Mouse (Mus musculus) midbrain, embryonic 13.5 days (tissue): Measurements from ENCODE around the gene Vps37b. TPM values are rescaled to one million over a fixed set of nuclear protein-coding genes. Genes with fewer than 3 reads are reported as not detected.

Experiments
- ATAC-seq: fragments of 200-750 bp; cut with Nextera tagmentation; 2 replicates; pipeline ENCODE4 v1.8.0; 2017; ENCODE audit warnings: mild to moderate bottlenecking, moderate TSS enrichment, moderate library complexity
- H3K27ac ChIP-seq: fragments of 300-500 bp; sonication (generic); 2 replicates; pipeline ENCODE4 v1.5.1; 2015; ENCODE audit warnings: inconsistent platforms, mild to moderate bottlenecking, moderate library complexity
- H3K27me3 ChIP-seq: fragments of 300-500 bp; sonication (generic); 2 replicates; pipeline ENCODE4 v1.6.1; 2015; ENCODE audit warnings: mild to moderate bottlenecking, inconsistent platforms
- H3K36me3 ChIP-seq: fragments of 300-500 bp; sonication (generic); 2 replicates; pipeline ENCODE4 v1.6.1; 2015; ENCODE audit warnings: mild to moderate bottlenecking, inconsistent platforms
- H3K4me1 ChIP-seq: fragments of 300-500 bp; sonication (generic); replicated peaks from 2 replicates; pipeline ENCODE4 v1.6.1; 2015; ENCODE audit warnings: inconsistent platforms
- H3K4me2 ChIP-seq: fragments of 300-500 bp; sonication (generic); replicated peaks from 2 replicates; pipeline ENCODE4 v1.6.1; 2015; ENCODE audit warnings: moderate library complexity, mild to moderate bottlenecking, inconsistent platforms
- H3K4me3 ChIP-seq: fragments of 300-500 bp; sonication (generic); replicated peaks from 2 replicates; pipeline ENCODE4 v1.5.1; 2015; ENCODE audit warnings: mild to moderate bottlenecking, inconsistent platforms
- H3K9ac ChIP-seq: fragments of 300-500 bp; sonication (generic); replicated peaks from 2 replicates; pipeline ENCODE4 v1.6.1; 2015; ENCODE audit warnings: mild to moderate bottlenecking, inconsistent platforms
- H3K9me3 ChIP-seq: fragments of 300-500 bp; sonication (generic); 2 replicates; pipeline ENCODE4 v1.6.1; 2016; ENCODE audit warnings: mild to moderate bottlenecking, inconsistent platforms
- WGBS: fragments of 180-500 bp; shearing (Covaris S2); methylation state at CpG from one replicate; pipeline ENCODE4 v1.1.7; 2015; 5-methylcytosine and 5-hydroxymethylcytosine counted together
- polyA plus RNA-seq: library from polyadenylated mRNA; unstranded; fragments of >200 nt; fragmentation: Nextera tagmentation; extraction: Ambion mirVana; gene quantifications from 2 replicates; pipeline ENCODE4 v1.2.1, GENCODE M21; 2015

Vps37b gene
- polyA plus RNA-seq, 1 experiment from 2014 or later: 79.3 TPM

DNA sequence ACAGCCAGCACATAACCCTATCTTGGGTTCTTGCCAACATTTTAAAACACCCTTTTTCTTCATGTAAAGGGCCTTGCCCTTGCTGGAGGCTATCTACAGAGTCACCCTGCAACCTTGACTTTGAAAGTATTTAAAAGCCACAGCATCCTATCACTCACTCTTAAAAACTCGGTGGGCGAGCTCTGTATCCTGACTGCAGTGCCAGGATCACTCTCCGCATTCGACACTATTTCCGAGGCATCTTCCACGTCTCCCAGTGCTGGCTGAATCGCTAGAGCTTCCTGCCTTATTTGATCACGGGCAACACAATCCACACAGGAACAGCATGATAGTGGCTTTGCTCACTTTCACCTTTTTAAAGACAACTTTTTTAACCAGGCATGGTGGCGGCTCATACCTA, 14.1 kb downstream of the Vps37b start:
- 84% methylated on average over 9 of the region's 9 CpGs for WGBS
- H3K9ac ChIP-seq: no peak overlapping the region
- H3K4me3 ChIP-seq: no peak overlapping the region
- H3K36me3 ChIP-seq: 0 out of 2 replicates have a peak, but pooled peaks cover 8% of the 10 kb centered on the region
- no peak for ATAC-seq
- H3K27me3 ChIP-seq: no peaks in the 10 kb centered on the region
- H3K9me3 ChIP-seq: no peaks in the 10 kb centered on the region
- peaks cover 88% of the 10 kb centered on the region for H3K4me1 ChIP-seq
- H3K4me2 ChIP-seq: no peak overlapping the region
- H3K27ac ChIP-seq: no peak overlapping the region

DNA sequence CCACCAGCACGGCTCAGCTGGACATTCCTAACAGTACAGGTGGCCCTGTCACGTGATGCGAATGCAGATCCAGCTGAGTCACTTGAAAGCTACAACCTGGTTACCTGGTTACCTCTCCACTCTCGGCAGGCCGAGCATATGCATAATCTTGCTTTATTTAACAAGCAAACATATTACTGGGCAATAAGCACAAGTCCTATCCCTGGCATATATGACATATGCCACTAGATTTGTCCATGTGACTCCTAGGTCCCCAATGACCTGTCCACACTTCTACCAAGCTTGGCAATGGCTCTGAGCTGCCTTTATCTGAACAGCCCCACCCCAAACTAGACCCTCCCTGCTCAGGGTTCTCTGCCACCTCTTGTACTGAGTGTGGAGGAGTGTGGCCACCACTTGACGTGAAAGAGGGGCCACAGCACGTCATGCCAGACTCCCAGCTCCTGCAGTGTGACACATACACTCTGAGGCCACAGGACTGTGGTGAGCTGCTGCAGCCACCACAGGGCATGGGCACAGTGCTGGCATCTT, 15.7 kb downstream of the Vps37b start:
- Histone ChIP-seq H3K9ac (no peak overlapping the region), H3K4me2 (no peak overlapping the region), H3K4me1 (peaks cover 91% of the 10 kb centered on the region), H3K27me3 (no peaks in the 10 kb centered on the region), H3K27ac (no peak overlapping the region), H3K36me3 (0 out of 2 replicates have a peak, but pooled peaks cover 4% of the 10 kb centered on the region), H3K9me3 (no peaks in the 10 kb centered on the region), H3K4me3 (no peak overlapping the region)
- WGBS: 84% methylated on average over 7 of the region's 7 CpGs
- no peak for ATAC-seq

DNA sequence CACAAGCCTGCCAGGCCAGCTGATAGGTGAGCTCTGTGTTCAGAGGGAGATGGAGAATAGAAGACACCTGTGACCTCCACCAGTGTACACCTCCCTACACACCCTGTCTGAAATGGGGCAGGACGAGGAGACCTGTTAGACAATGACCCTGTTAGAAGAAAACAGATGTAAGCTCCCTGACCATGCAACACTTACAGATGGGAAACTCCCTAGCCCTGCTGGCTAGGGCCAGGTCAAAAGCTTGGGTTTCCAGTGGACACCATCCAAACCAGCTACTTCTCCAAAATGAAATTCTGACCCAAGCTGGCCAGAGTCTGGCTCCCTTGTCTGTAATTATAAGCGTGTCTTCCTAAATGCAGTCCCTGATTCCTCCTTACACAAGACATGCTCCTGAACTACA, 16.3 kb downstream of the Vps37b start:
- peaks cover 97% of the 10 kb centered on the region for H3K4me1 ChIP-seq

DNA sequence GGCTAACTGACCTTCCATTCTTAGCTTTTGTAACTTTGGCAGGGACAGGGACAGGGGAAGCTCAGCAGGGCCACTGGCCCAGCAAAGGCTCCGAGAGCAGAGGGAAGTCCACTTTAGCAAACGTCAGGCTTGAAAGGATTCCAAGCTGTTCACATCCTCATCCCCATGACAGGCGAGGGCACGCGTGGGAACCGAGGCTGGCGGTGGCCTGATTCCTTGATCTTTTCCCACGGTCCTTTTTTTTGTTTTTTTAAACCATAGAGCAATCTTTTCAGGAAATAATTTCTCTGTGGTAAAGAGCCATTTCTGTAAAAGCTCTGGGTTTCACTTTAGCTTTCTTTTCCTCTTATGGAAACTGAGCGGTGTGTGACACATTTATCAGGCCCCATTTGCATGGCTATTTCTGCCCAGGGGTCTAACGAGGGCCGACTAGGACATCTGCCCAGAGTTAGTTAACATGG, 17.2 kb downstream of the Vps37b start:
- Histone ChIP-seq H3K27me3 (no peaks in the 10 kb centered on the region), H3K4me1 (peaks cover 99% of the 10 kb centered on the region), H3K27ac (peak overlapping the region; percentile 14), H3K9me3 (no peaks in the 10 kb centered on the region), H3K36me3 (peaks cover 7% of the 10 kb centered on the region), H3K4me3 (no peak overlapping the region), H3K9ac (no peak overlapping the region), H3K4me2 (no peak overlapping the region)
- 13% methylated on average over 11 of the region's 11 CpGs for WGBS
- ATAC-seq: no peak

More for the DNA sequence above, 16.3 kb downstream of the Vps37b start:
- Histone ChIP-seq H3K4me2 (no peak overlapping the region), H3K27me3 (no peaks in the 10 kb centered on the region), H3K9ac (no peak overlapping the region), H3K27ac (no peak overlapping the region), H3K9me3 (no peaks in the 10 kb centered on the region), H3K4me3 (no peak overlapping the region), H3K36me3 (no peaks in the 10 kb centered on the region)
- 81% methylated on average over 2 of the region's 2 CpGs for WGBS
- ATAC-seq: no peak

DNA sequence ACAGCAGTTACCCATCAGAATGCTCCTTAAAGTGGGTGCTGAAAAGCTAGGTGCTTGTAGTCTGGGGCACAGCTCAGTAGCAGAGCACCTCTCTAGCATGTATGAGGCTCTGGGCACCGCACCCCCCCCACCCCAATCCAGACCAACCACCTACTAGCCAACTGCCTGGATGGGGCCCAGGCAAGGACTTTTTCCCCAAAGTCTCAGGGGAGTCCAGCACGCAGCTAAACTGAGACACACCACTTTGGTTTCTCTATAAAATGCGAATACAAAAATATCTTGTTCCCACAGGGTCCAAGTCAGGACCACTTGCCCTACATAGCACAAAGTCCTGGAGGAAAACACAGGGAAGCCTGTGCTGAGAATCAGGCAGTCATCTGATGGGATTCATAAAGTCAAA, 17.9 kb downstream of the Vps37b start:
- peak overlapping the region; percentile 14; the same call in 1 of the 2 replicates for H3K27ac ChIP-seq
- peaks cover 94% of the 10 kb centered on the region for H3K4me1 ChIP-seq
- no peak overlapping the region for H3K4me3 ChIP-seq
- peaks cover 13% of the 10 kb centered on the region for H3K36me3 ChIP-seq
- no peak for ATAC-seq
- no peak overlapping the region for H3K4me2 ChIP-seq
- no peaks in the 10 kb centered on the region for H3K9me3 ChIP-seq
- no peak overlapping the region for H3K9ac ChIP-seq
- no peaks in the 10 kb centered on the region for H3K27me3 ChIP-seq
- 65% methylated on average over 3 of the region's 3 CpGs for WGBS

DNA sequence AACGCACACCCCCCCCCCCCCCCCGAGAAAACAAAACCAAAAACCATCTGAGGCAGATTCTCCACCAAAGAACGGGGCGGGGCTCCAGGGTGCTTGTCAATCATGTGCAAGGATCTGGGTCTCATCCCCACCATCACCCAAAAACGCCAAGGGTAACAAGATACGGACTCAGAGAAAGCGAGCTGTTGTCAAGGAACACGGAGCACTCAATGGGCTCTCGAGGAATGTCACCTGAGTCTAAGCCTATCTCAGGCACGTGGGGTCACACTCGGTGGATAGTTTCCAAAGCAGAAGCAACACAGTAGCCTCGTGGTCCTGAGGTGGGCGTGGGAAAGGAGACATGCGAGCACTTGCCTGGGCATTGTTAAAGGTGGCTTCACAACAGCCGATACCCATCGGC, 18.3 kb downstream of the Vps37b start:
- Histone ChIP-seq H3K4me2 (no peak overlapping the region), H3K9ac (no peak overlapping the region), H3K4me1 (peaks cover 89% of the 10 kb centered on the region), H3K9me3 (no peaks in the 10 kb centered on the region), H3K27me3 (no peaks in the 10 kb centered on the region), H3K27ac (0 out of 2 replicates have a peak overlapping the region, but pooled peaks have one; percentile 14), H3K4me3 (no peak overlapping the region), H3K36me3 (peaks cover 17% of the 10 kb centered on the region)
- no peak for ATAC-seq
- WGBS: 86% methylated on average over 16 of the region's 16 CpGs

DNA sequence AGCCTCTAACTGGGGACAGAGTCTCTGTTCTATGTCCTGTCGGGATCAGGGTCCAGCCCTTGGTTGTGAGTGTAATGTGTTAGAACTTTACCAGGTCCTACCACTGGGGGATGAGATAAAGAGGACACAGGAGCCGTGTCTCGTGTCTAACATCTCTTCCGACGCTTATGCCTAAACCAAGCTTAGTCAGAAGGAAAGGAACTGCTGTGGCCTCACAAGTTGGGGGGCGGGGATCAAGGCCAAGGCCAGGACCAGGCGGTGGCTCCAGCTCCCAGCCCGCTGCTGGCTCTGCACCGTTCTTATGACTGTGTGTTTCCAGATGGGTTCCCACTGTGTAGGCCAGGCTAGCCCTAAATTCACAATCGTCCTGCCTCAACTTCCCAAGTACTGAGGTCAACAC, 19.2 kb downstream of the Vps37b start:
- H3K4me2 ChIP-seq: no peak overlapping the region
- peaks cover 26% of the 10 kb centered on the region for H3K36me3 ChIP-seq
- ATAC-seq: no peak
- H3K27ac ChIP-seq: peak overlapping the region; percentile 90
- H3K27me3 ChIP-seq: no peaks in the 10 kb centered on the region
- peaks cover 81% of the 10 kb centered on the region for H3K4me1 ChIP-seq
- H3K9me3 ChIP-seq: no peaks in the 10 kb centered on the region
- 88% methylated on average over 10 of the region's 10 CpGs for WGBS
- no peak overlapping the region for H3K9ac ChIP-seq
- no peak overlapping the region for H3K4me3 ChIP-seq

DNA sequence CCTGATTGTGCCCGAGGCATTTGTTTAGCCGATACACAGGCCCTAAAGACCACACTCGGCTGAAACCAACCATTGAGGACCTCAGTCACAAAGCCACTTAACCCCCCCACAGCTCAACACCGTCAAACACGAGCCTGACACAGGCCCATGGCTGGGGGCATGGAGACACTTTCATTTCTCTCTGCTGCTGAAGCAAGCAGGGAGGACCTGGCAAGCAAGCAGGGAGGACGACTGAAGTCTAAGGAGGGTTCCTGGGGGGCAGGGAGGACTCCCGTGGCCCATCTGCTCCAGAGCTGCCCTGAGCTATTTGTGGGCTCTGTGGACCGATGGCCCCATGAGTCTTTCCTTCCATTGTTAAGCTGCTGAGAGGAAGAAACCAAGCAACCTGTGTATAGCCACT, 20.1 kb downstream of the Vps37b start:
- Histone ChIP-seq H3K27me3 (no peaks in the 10 kb centered on the region), H3K4me2 (peak overlapping the region; percentile 40), H3K36me3 (peaks cover 35% of the 10 kb centered on the region), H3K4me3 (no peak overlapping the region), H3K27ac (peak overlapping the region; percentile 90), H3K9ac (peak overlapping the region; percentile 46), H3K4me1 (peaks cover 72% of the 10 kb centered on the region), H3K9me3 (no peaks in the 10 kb centered on the region)
- no peak for ATAC-seq
- WGBS: 7% methylated on average over 8 of the region's 8 CpGs

DNA sequence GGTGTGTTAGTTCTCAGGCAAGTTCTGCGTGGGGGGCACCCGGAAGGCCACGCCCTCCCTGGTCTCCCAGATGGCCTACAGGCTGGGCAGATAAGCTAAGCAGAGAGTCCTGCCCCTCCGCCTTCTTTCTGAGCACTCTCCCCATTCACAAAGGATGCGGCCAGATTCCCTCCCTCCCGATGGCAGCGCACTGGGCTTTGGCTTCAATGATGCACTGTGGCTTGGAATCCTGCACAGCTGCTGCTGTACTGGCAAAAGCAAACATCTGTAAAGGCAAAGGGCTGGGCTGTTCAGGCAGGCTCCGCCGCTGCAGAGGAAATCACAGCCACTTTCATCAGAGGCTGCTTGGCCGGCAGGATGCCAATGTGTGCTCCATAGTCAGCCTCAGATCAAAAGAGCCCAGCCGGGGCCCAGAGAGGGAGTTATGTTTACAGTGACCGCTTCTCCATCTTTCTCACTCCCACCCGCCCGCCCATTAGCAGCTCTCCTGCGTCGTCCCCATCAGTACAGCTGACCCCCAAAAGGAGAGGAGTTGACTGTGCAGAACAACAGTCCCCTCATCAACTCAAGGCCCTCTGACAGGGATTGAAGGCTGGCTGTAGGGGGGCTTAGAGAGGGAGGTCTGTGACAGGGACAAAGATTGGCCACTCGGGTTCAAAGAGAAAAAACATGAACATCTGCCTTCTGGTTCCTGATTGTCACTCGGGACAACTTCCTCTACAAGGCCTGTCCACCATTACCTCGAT, 21.0 kb downstream of the Vps37b start:
- 5% methylated on average over 19 of the region's 19 CpGs for WGBS
- peak; percentile 75 for ATAC-seq
- peak overlapping the region; percentile 90 for H3K27ac ChIP-seq
- peaks cover 44% of the 10 kb centered on the region for H3K36me3 ChIP-seq
- H3K9ac ChIP-seq: peak overlapping the region; percentile 42
- no peaks in the 10 kb centered on the region for H3K9me3 ChIP-seq
- H3K4me1 ChIP-seq: peaks cover 63% of the 10 kb centered on the region
- peak overlapping the region; percentile 40 for H3K4me2 ChIP-seq
- H3K27me3 ChIP-seq: no peaks in the 10 kb centered on the region
- 0 out of 2 replicates have a peak overlapping the region, but pooled peaks have one; percentile 5 for H3K4me3 ChIP-seq

DNA sequence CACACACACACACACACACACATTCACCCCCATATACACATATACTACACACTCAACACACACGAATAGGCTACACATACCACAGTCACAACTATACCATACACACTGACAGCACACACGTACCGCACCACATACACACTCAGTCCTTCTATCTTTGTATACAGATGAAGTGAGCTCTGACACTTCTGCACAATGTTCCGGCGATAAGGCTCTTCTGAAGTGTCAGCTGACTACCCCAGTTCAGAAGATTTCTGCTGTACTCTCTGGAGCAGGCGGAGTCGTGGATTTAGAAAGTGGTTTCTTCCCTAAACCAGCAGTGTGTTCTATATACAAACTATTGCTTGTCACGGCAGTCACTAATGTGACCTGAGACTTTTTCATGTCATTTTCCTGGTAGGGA, 22.0 kb downstream of the Vps37b start:
- WGBS: 92% methylated on average over 8 of the region's 8 CpGs
- Histone ChIP-seq H3K27ac (peak overlapping the region; percentile 90), H3K27me3 (no peaks in the 10 kb centered on the region), H3K9me3 (no peaks in the 10 kb centered on the region), H3K4me1 (peaks cover 54% of the 10 kb centered on the region), H3K4me2 (0 out of 2 replicates have a peak overlapping the region, but pooled peaks have one; percentile 40), H3K4me3 (no peak overlapping the region), H3K36me3 (peaks cover 54% of the 10 kb centered on the region), H3K9ac (no peak overlapping the region)
- ATAC-seq: no peak

DNA sequence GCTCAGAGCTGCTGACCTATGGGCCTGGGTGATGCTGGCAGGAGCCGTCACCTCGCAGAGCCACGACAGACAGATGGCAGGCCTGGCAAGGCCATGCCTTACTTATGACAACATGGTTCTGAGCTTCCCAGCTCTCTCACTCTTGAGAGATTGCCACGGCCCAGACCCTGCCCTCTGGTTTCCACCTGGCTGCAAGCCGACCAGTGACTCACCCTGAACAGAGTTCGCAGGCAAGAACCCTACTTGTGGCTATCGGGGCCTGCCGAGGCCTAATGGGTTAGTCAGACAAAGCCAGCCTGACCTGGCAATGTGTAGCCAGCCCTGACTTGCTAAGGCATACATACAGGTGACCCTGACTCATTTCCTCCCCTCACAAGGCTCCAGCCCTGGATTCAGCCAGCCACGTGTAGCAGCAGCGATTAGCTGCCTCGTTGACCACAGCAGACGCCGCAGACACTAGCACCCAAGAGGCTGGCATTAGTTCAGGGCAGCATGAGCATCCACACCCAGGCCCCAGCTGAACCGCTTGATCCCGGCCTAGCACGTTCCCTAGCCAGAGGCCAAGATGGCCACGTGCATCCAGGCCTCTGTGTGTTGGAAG, 25.1 kb downstream of the Vps37b start:
- no peaks in the 10 kb centered on the region for H3K27me3 ChIP-seq
- no peak for ATAC-seq
- peaks cover 36% of the 10 kb centered on the region for H3K4me1 ChIP-seq
- no peak overlapping the region for H3K4me2 ChIP-seq
- H3K9ac ChIP-seq: no peak overlapping the region
- H3K36me3 ChIP-seq: peaks cover 69% of the 10 kb centered on the region
- no peaks in the 10 kb centered on the region for H3K9me3 ChIP-seq
- no peak overlapping the region for H3K4me3 ChIP-seq
- H3K27ac ChIP-seq: no peak overlapping the region; the same call in 1 of the 2 replicates
- WGBS: 89% methylated on average over 17 of the region's 17 CpGs
